Mouse (Mus musculus) macrophage (primary cell): ENCODE data around the gene Ephx4. TPM values are rescaled to one million over a fixed set of nuclear protein-coding genes. Genes with fewer than 3 reads are reported as not detected.
"Not testable (repeated sequence)": the region's sequence is repeated elsewhere in the genome, so short reads cannot be mapped to it uniquely, and the experiment has no call there.

Experiments used
- H3K27ac ChIP-seq: fragments of 350-480 bp; formaldehyde crosslinking; 2 replicates; pipeline ENCODE4 v1.9.0; 2021
- H3K36me3 ChIP-seq: fragments of 350-480 bp; formaldehyde crosslinking; 2 replicates; pipeline ENCODE4 v1.9.0; 2021; ENCODE audit errors: inconsistent target
- H3K4me3 ChIP-seq: fragments of 350-480 bp; formaldehyde crosslinking; 2 replicates; pipeline ENCODE4 v1.9.0; 2021; ENCODE audit errors: inconsistent target
- H3K79me2 ChIP-seq: fragments of 350-480 bp; formaldehyde crosslinking; 2 replicates; pipeline ENCODE4 v1.9.0; 2021; ENCODE audit errors: inconsistent target
- WGBS: methylation state at CpG from one replicate; pipeline ENCODE4 v1.1.7; 2026; ENCODE audit warnings: inconsistent platforms; ENCODE audit not compliant: missing documents; 5-methylcytosine and 5-hydroxymethylcytosine counted together
- polyA plus RNA-seq: library from polyadenylated mRNA; stranded (reverse); fragments of 250-400 nt; gene quantifications from 3 replicates; pipeline ENCODE4 v1.2.4, GENCODE M21; 2018; ENCODE audit warnings: inconsistent platforms
- total RNA-seq, 78 experiments: library from RNA; depleted of rRNA; stranded (reverse); fragments of 250-400 nt; gene quantifications; 1 replicate in 9 of 78; 2 replicates in 24 of 78; 3 replicates in 43 of 78; 4 replicates in 2 of 78; pipeline ENCODE4 v1.2.4; 2018; ENCODE audit warnings: inconsistent platforms in 56 of 78

The Ephx4 gene
- not detected for total RNA-seq (2018; cell fraction: chromatin; rRNA removed)
- total RNA-seq (2018; cell fraction: cytosol; rRNA removed): not detected
- not detected for total RNA-seq (2018; cell fraction: nucleus; rRNA removed)
- polyA plus RNA-seq: not detected in 3 replicates

DNA sequence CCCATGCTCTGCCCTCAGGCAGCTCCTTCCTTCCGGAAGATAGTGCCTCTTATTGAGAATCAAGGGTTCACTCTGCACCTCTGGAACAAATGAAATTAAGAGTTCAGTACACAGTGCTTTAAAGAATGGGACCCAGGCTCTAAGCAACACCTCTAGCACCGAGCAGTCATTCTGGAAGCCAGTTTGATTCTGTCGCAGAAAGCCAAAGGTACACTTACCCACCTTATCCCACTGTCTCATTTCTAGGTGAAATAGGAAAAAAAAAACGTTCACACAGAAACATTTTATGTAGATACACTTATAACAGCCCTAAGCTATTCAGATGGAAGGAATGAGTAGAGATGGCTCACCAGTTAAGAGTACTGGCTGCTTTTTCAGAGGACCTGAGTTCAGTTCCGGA is at the start of gene Ephx4:
TSS of gene Ephx4 (plus strand) at position 301 of the 400 bp plus-strand sequence.
- no peak within 1 kb of the TSS for H3K27ac ChIP-seq
- 36% methylated on average over 5 of the region's 5 CpGs for WGBS
- no peaks in the 10 kb centered on the region for H3K79me2 ChIP-seq
- H3K4me3 ChIP-seq: no peak within 1 kb of the TSS
- H3K36me3 ChIP-seq: no peaks in the 10 kb centered on the region

DNA sequence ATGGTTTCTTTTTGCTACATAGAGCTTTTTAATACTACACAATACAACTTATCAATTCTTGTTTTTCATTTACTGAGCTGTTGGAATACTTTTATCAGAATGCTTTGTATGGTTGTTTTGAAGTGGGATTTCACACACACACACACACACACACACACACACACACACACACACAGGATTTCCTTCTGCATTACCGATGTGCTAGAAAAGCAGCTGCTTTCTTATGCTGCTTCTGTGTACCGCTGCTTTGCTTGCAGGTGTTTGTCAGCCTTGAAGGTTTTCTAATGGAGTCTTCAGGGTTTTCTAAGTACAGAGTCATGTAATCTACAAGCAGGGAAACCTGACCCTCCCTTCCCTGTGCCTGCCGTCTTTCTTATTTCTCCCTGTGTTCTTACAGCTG is 48.6 kb upstream of the Ephx4 start:
- Histone ChIP-seq H3K36me3 (no peaks in the 10 kb centered on the region), H3K27ac (no peak overlapping the region), H3K79me2 (no peaks in the 10 kb centered on the region), H3K4me3 (no peak overlapping the region)
- 54% methylated on average over 3 of the region's 3 CpGs for WGBS

DNA sequence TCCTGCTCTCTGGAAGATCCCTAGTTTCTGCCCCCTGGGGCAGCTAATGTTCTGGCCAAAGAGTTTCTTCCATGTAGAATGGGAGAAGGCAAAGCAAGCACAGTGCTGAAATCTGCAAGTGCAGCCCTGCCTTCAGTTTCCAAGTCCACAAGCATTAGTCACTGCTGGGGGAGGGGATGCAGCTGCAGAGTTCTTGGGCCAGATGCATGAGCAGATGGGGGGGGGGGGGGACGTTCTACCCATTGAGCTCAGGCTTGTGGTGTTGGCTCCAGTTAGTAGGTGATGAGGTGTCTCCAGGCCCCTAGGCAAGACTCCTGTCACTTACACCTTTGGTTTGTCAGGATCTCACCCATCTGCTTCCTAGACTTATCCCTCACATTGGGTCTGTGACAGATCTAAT is 46.7 kb upstream of the Ephx4 start:
- H3K27ac ChIP-seq: no peak overlapping the region
- 60% methylated on average over 1 of the region's 1 CpGs for WGBS
- H3K4me3 ChIP-seq: no peak overlapping the region
- H3K36me3 ChIP-seq: no peaks in the 10 kb centered on the region
- H3K79me2 ChIP-seq: no peaks in the 10 kb centered on the region

DNA sequence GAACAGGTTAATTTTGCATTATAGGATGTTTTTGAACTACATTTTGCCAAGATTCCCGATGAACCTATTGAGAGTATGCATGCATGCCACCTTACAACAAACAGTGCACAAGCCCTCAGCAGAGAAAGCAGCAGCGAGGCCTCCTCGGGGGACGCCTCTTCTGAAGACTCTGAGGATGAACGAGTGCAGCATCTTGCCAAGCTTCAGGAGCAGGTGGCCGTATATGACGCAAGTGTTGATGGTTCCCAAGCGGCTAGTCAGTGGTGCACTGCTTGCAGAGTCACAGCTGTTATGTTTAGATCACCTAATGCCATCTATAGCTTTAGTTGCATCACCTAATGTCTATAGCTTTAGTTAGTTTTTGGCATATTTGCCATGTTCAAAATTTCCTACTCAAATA is 44.8 kb upstream of the Ephx4 start:
- H3K27ac ChIP-seq: no peak overlapping the region
- H3K4me3 ChIP-seq: no peak overlapping the region
- 93% methylated on average over 8 of the region's 8 CpGs for WGBS
- no peaks in the 10 kb centered on the region for H3K36me3 ChIP-seq
- no peaks in the 10 kb centered on the region for H3K79me2 ChIP-seq

DNA sequence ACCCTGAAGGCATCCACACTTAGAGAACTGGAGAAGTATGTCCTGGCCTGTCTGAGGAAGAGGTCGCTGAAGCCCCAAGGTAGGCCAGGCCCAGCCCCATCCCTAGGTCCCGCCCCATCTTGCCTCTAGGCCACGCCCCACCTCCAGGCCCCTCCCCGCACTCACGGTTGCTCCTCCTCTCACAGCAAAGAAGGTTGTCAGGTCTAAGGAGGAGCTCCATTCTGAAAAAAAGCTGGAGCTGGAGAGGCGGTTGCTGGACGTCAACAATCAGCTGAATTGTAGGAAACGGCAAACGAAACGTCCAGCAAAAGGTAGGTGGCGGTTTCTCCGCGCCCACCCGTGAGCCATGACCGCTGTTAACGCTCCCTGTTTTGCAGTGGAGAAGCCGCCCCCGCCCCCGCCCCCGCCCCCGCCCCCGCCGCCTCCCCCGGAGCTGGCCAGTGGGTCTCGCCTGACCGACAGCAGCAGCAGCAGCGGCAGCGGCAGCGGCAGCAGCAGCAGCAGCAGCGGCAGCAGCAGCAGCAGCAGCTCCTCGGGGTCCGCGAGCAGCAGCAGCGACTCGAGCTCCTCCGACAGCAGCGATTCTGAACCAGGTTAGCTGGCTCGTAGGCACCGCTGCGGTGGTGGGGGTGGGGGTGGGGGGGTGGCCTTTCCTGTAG is 43.0 kb upstream of the Ephx4 start:
- peak overlapping the region; percentile 56 for H3K4me3 ChIP-seq
- H3K79me2 ChIP-seq: no peaks in the 10 kb centered on the region
- H3K36me3 ChIP-seq: no peaks in the 10 kb centered on the region
- H3K27ac ChIP-seq: no peak overlapping the region
- WGBS: under 1% methylated on average over 38 of the region's 40 CpGs

DNA sequence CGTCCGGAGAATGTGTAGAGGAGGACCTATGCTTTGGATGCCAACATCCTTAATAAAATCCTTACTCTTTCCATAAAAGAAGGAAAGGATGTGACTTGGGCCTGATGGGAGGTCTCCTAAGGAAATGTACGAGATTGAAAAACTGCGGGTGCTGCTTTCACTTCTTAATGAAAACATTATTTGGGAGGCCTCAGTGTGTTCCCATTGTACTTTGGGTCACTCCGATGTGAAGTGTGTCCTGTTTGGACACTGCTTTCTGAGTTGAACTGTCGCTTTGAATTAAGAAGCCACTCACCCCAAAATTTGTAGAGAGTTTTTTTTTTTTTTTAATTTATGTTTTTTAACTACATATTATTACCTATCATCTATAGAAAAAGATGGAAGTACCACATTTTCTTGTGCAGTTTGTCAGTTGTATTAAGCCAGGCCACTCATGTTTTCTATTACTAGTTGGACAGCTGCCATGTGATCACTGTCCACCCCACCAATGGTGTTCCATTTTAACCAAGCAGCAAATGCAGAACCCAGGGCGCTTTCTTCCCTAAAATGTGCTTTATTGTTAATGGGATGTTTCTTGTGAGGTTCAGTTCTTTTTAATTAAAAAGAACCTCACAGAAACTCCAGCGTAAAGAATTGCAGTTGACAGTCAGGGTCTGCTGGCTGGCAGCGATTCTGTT is 42.3 kb upstream of the Ephx4 start:
- H3K36me3 ChIP-seq: no peaks in the 10 kb centered on the region
- WGBS: 29% methylated on average over 9 of the region's 9 CpGs
- H3K27ac ChIP-seq: no peak overlapping the region
- no peaks in the 10 kb centered on the region for H3K79me2 ChIP-seq
- H3K4me3 ChIP-seq: peak overlapping the region; percentile 56

DNA sequence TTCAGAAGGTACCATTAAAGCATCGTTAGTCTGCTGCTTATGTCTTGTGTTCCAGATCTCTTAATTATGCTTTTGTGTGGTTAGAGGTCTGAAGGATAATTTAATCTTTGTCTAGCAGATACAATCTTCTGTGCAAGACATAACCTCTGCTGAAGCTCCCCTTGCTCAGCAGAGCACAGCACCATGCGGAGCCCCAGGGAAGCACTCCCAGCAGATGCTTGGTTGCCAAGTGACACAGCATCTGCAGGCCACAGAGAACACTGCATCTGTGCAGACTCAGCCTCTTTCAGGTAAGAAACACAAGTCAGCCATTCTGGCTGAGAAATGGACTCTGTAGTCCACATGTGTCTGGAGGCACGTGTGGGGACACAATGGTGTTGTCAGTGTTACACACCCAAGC is 32.5 kb upstream of the Ephx4 start:
- Histone ChIP-seq H3K79me2 (no peaks in the 10 kb centered on the region), H3K36me3 (no peaks in the 10 kb centered on the region), H3K27ac (no peak overlapping the region), H3K4me3 (no peak overlapping the region)
- WGBS: 97% methylated on average over 3 of the region's 3 CpGs

DNA sequence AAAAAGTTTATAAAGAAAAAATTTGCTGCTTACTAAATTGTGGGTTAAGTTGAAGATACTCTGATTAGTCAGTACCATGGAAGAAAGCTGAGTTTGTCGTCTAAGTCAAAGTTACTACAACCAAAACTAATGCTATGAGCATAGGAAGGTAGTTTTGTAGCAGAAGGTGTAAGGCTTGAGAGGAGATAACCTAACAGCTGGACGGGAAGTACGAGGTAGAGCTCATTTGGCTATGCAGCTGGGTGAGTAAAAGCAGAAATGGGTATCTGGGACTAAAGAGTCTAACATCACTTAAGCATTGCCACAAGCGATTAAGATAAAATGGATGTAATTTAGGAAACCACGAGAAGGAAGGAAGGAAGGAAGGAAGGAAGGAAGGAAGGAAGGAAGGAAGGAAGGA is 31.2 kb upstream of the Ephx4 start:
- Histone ChIP-seq H3K79me2 (no peaks in the 10 kb centered on the region), H3K36me3 (no peaks in the 10 kb centered on the region), H3K27ac (no peak overlapping the region), H3K4me3 (no peak overlapping the region)
- 94% methylated on average over 4 of the region's 5 CpGs for whole genome bisulfite sequencing

DNA sequence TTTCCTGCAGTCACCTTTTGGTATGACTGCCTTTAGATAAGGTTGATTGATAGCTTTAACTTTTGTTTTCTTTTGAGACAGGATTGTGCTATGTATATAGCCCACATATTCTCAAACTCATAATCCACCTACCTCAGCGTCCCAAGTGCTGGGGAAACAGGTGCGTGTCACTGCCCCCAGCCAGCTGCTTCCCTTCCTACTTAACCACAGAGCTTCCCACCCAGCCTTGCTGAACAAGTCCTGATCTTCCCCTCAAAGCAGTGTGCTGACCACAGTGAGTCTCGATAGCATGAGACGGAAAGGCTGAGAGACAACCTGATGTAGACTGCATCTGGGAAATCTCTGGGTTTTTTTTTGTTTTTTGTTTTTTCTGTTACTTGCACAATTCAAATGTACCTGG is 29.3 kb upstream of the Ephx4 start:
- no peak overlapping the region for H3K27ac ChIP-seq
- 10% methylated on average over 3 of the region's 4 CpGs for WGBS
- no peak overlapping the region for H3K4me3 ChIP-seq
- no peaks in the 10 kb centered on the region for H3K36me3 ChIP-seq
- H3K79me2 ChIP-seq: no peaks in the 10 kb centered on the region

DNA sequence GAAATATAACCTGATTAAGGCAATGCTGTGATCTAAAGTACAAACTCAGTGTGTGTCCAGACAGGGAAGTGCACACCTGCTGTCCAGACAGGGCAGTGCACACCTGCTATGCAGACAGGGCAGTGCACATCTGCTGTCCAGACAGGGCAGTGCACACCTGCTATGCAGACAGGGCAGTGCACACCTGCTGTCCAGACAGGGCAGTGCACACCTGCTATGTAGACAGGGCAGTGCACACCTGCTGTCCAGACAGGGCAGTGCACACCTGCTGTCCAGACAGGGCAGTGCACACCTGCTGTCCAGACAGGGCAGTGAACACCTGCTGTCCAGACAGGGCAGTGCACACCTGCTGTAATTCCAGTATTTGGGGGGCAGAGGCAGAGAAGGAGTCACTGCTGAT is 16.1 kb upstream of the Ephx4 start:
- not testable (repeated sequence) for H3K4me3 ChIP-seq, H3K36me3 ChIP-seq

DNA sequence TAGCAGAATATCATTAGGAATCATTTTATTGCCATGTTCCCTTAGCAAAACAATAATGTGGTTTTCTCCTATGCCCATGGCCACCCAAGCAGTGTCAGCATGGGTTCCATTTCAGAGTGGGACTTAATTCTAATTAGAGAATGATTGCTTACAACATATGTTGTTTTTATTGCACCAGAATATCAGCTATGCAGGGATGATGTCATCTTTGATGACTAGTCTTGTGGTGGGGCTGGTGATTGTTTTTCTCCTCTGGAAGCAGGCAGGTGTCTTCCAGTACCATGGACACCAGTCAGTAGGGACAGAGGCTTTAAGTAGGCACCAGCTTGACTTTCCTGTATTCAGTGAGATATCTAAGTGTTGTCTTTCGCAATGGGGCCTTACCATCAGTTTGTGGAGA is 14.7 kb upstream of the Ephx4 start:
- no peaks in the 10 kb centered on the region for H3K79me2 ChIP-seq
- no peak overlapping the region for H3K27ac ChIP-seq
- no peaks in the 10 kb centered on the region for H3K36me3 ChIP-seq
- WGBS: 100% methylated on average over 1 of the region's 1 CpGs
- no peak overlapping the region for H3K4me3 ChIP-seq

More for the DNA sequence above, 16.1 kb upstream of the Ephx4 start:
- not testable (repeated sequence) for H3K79me2 ChIP-seq, H3K27ac ChIP-seq

DNA sequence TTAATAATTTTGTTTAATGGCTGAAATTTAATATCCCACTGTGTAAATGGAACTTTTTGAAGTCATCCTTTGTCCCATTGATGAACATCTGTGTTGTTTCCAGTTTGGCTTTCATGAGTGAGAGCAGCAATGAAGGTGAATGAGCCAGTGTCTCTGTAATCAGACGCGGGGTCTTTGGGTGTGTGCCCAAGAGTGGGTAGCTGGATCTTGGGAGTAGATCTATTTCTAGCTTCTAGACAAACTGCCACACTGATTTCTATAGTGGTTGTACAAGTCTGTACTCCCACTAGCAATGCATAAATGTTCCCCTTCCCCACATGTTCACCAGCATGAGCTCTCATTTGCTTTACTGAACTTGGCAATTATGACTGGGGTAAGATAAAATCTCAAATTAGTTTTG is 13.2 kb upstream of the Ephx4 start:
- Histone ChIP-seq H3K36me3 (no peaks in the 10 kb centered on the region), H3K27ac (no peak overlapping the region), H3K79me2 (no peaks in the 10 kb centered on the region), H3K4me3 (no peak overlapping the region)
- 85% methylated on average over 2 of the region's 2 CpGs for WGBS

DNA sequence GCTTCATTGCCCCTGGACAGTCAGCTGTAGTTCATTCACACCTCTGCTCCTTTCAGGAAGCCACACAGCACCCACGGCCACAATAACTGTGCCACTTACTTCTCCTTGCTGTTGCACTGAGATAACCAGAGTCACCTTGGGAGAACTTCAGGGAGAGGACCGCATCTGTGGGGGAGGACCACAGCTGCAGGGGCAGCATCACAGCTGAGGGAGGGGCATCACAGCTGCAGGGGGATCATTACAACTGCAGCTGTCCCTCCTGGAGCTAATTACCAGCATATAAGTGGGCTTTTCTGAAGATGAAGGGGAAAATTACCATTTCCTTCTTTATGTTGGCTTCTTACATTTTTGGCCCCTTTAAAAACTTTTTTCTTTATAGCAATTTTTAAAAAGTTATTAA is 8.1 kb upstream of the Ephx4 start:
- no peaks in the 10 kb centered on the region for H3K79me2 ChIP-seq
- 69% methylated on average over 2 of the region's 2 CpGs for WGBS
- no peaks in the 10 kb centered on the region for H3K36me3 ChIP-seq
- H3K4me3 ChIP-seq: no peak overlapping the region
- H3K27ac ChIP-seq: no peak overlapping the region

DNA sequence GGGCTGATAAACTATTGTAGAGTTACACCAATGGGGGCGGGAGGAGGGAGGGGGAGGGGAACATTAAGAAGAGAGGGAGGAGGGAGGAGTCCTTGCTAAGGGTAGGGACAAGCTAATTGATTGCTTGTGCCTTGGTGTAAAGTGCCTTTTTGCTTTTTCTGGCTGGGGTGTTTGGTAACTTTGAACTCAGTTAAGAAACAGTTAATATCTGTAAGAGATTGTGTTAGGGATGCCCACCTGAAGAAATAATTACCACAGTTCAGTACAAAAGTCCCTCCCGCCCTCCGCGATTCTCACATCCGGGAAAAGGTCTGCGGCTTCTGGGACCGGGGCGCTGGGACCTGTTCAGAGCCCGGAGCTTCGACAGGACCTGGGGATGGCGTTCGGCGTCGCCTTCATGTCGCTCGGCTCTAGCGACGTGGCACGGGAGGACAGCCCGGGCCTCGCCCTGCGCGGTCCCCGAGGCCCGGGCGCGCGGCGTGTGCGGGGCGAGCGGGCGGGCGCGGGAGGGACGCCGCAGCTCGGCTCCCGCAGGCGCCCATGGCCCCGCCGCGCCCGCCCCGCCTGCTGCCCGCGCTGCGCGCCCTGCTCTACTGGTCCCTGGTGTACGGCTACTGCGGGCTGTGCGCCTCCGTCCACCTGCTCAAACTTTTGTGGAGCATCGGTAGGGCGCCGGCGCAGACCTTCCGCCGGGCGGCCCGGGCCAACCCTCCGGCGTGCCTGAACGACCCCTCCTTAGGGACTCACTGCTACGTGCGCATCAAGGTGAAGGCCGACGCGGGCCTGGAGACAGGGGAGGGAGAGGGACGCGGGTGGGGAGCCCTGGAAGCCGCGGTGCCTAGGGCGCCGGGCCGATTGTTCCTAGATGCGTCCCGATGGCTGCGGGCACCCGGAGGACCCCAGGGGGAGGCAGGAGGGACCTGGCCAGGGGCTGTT is 743 bp downstream of the Ephx4 start:
- H3K4me3 ChIP-seq: no peak overlapping the region
- WGBS: under 1% methylated on average over 71 of the region's 80 CpGs
- no peaks in the 10 kb centered on the region for H3K79me2 ChIP-seq
- no peak overlapping the region for H3K27ac ChIP-seq
- no peaks in the 10 kb centered on the region for H3K36me3 ChIP-seq
